Mouse (Mus musculus) kidney, postnatal 0 days (tissue): Measurements from ENCODE around the gene Wt1. TPM values are rescaled to one million over a fixed set of nuclear protein-coding genes. Genes with fewer than 3 reads are reported as not detected.
A peak's percentile ranks its signal among the peaks of the same experiment; 100 is the strongest.

Experiments used
- ATAC-seq: fragments of 200-750 bp; cut with Nextera tagmentation; replicated peaks from 2 replicates; pipeline ENCODE4 v1.8.0; 2017; ENCODE audit warnings: low read depth, moderate number of reproducible peaks, moderate TSS enrichment, moderate library complexity; ENCODE audit not compliant: low FRiP score
- DNase-seq: peaks from one replicate; pipeline ENCODE4 v3.0.0-alpha.2; 2016; ENCODE audit warnings: low spot score
- H3K27ac ChIP-seq: fragments of 300-500 bp; sonication (generic); 2 replicates; pipeline ENCODE4 v1.5.1; 2014; ENCODE audit warnings: mild to moderate bottlenecking
- H3K27me3 ChIP-seq: fragments of 300-500 bp; sonication (generic); 2 replicates; pipeline ENCODE4 v1.6.1; 2014; ENCODE audit warnings: low read length, mixed read lengths; ENCODE audit not compliant: insufficient read depth
- H3K36me3 ChIP-seq: fragments of 300-500 bp; sonication (generic); 2 replicates; pipeline ENCODE4 v1.6.1; 2014; ENCODE audit warnings: low read length, mixed read lengths; ENCODE audit not compliant: insufficient read depth
- H3K4me1 ChIP-seq: fragments of 300-500 bp; sonication (generic); replicated peaks from 2 replicates; pipeline ENCODE4 v1.6.1; 2014; ENCODE audit warnings: antibody characterized with exemption, low read length, mixed read lengths; ENCODE audit not compliant: insufficient read depth
- H3K4me2 ChIP-seq: fragments of 300-500 bp; sonication (generic); 2 replicates; pipeline ENCODE4 v1.6.1; 2014; ENCODE audit warnings: mild to moderate bottlenecking, low read length, moderate library complexity, mixed read lengths
- H3K4me3 ChIP-seq: fragments of 300-500 bp; sonication (generic); replicated peaks from 2 replicates; pipeline ENCODE4 v1.5.1; 2014; ENCODE audit warnings: low read depth, low read length
- H3K9ac ChIP-seq: fragments of 300-500 bp; sonication (generic); 2 replicates; pipeline ENCODE4 v1.6.1; 2014; ENCODE audit warnings: low read depth, low read length
- H3K9me3 ChIP-seq: fragments of 300-500 bp; sonication (generic); replicated peaks from 2 replicates; pipeline ENCODE4 v1.6.1; 2016; ENCODE audit warnings: low read length, inconsistent platforms, mixed read lengths
- CTCF ChIP-seq: IDR thresholded peaks from 2 replicates; pipeline ENCODE4 v1.5.1; 2016; ENCODE audit warnings: antibody characterized with exemption, low read depth, mild to moderate bottlenecking, moderate library complexity
- WGBS: fragments of 180-500 bp; shearing (Covaris S2); extraction: QIAGEN DNeasy Blood & Tissue Kit; methylation state at CpG from one replicate; pipeline ENCODE4 v1.1.7; 2014; 5-methylcytosine and 5-hydroxymethylcytosine counted together
- polyA plus RNA-seq: library from polyadenylated mRNA; unstranded; fragments of >200 nt; fragmentation: Nextera tagmentation; extraction: Ambion mirVana; gene quantifications from 2 replicates; pipeline ENCODE4 v1.2.1, GENCODE M21; 2015

The Wt1 gene
- polyA plus RNA-seq, 1 experiment from 2014 or later: 95.7 TPM

GRCm38 (mm10) chr2:105123881-105124280, 2.4 kb upstream of the Wt1 start:
- Histone ChIP-seq H3K36me3 (no peaks in the 10 kb centered on the region), H3K4me1 (0 out of 2 replicates have a peak, but pooled peaks cover 6% of the 10 kb centered on the region), H3K4me3 (peak overlapping the region; percentile 71; the same call in 1 of the 2 replicates), H3K27ac (peak overlapping the region; percentile 58), H3K9ac (0 out of 2 replicates have a peak overlapping the region, but pooled peaks have one; percentile 35), H3K9me3 (no peaks in the 10 kb centered on the region), H3K27me3 (peaks cover 28% of the 10 kb centered on the region; the same call in 1 of the 2 replicates), H3K4me2 (peak overlapping the region; percentile 68)
- WGBS: 22% methylated on average over 9 of the region's 9 CpGs
- no peak for DNase-seq
- ATAC-seq: no peak
- no peak for TF ChIP-seq CTCF

GRCm38 (mm10) chr2:105124391-105124790, 1.9 kb upstream of the Wt1 start:
- no peak for DNase-seq
- ATAC-seq: no peak
- Histone ChIP-seq H3K27ac (peak overlapping the region; percentile 58), H3K4me2 (peak overlapping the region; percentile 68), H3K27me3 (peaks cover 28% of the 10 kb centered on the region; the same call in 1 of the 2 replicates), H3K4me1 (0 out of 2 replicates have a peak, but pooled peaks cover 6% of the 10 kb centered on the region), H3K9me3 (no peaks in the 10 kb centered on the region), H3K4me3 (peak overlapping the region; percentile 71), H3K9ac (peak overlapping the region; percentile 61; the same call in 1 of the 2 replicates), H3K36me3 (no peaks in the 10 kb centered on the region)
- TF ChIP-seq CTCF: no peak
- WGBS: 8% methylated on average over 7 of the region's 7 CpGs

GRCm38 (mm10) chr2:105125205-105125604, 1.1 kb upstream of the Wt1 start:
- Histone ChIP-seq H3K9me3 (no peaks in the 10 kb centered on the region), H3K4me2 (peak overlapping the region; percentile 68), H3K27ac (peak overlapping the region; percentile 86), H3K9ac (peak overlapping the region; percentile 61), H3K4me1 (0 out of 2 replicates have a peak, but pooled peaks cover 6% of the 10 kb centered on the region), H3K4me3 (peak overlapping the region; percentile 71), H3K36me3 (no peaks in the 10 kb centered on the region), H3K27me3 (peaks cover 30% of the 10 kb centered on the region)
- TF ChIP-seq CTCF: no peak
- no peak for ATAC-seq
- no peak for DNase-seq
- WGBS: 4% methylated on average over 8 of the region's 8 CpGs

GRCm38 (mm10) chr2:105125641-105126040, 688 bp upstream of the Wt1 start:
- no peaks in the 10 kb centered on the region for H3K9me3 ChIP-seq
- H3K27me3 ChIP-seq: peaks cover 31% of the 10 kb centered on the region
- peak overlapping the region; percentile 86 for H3K27ac ChIP-seq
- no peak for TF ChIP-seq CTCF
- H3K4me2 ChIP-seq: peak overlapping the region; percentile 68
- 5% methylated on average over 15 of the region's 15 CpGs for WGBS
- H3K4me1 ChIP-seq: 0 out of 2 replicates have a peak, but pooled peaks cover 6% of the 10 kb centered on the region
- no peaks in the 10 kb centered on the region for H3K36me3 ChIP-seq
- peak overlapping the region; percentile 71 for H3K4me3 ChIP-seq
- ATAC-seq (no peak), DNase-seq (no peak)
- H3K9ac ChIP-seq: peak overlapping the region; percentile 61

- H3K27me3 ChIP-seq: peaks cover 24% of the 10 kb centered on the region
- peak overlapping the region; percentile 86 for H3K27ac ChIP-seq
- under 1% methylated on average over 72 of the region's 92 CpGs for WGBS
- no peaks in the 10 kb centered on the region for H3K9me3 ChIP-seq
- H3K4me3 ChIP-seq: peak overlapping the region; percentile 71
- ATAC-seq (0 out of 2 replicates have a peak, but pooled peaks have one; percentile 5), DNase-seq (no peak)
- no peaks in the 10 kb centered on the region for H3K36me3 ChIP-seq
- peak overlapping the region; percentile 61 for H3K9ac ChIP-seq
- H3K4me2 ChIP-seq: peak overlapping the region; percentile 68
- 0 out of 2 replicates have a peak, but pooled peaks cover 6% of the 10 kb centered on the region for H3K4me1 ChIP-seq
- no peak for TF ChIP-seq CTCF
These were observed 582 bp downstream of the Wt1 start for GRCm38 (mm10) chr2:105126691-105127530.

GRCm38 (mm10) chr2:105127531-105128480, 1.5 kb downstream of the Wt1 start:
- H3K4me3 ChIP-seq: peak overlapping the region; percentile 71
- no peak for DNase-seq
- peaks cover 21% of the 10 kb centered on the region for H3K27me3 ChIP-seq
- WGBS: 1% methylated on average over 52 of the region's 52 CpGs
- H3K9me3 ChIP-seq: no peaks in the 10 kb centered on the region
- peak overlapping the region; percentile 61 for H3K9ac ChIP-seq
- no peaks in the 10 kb centered on the region for H3K36me3 ChIP-seq
- peak overlapping the region; percentile 86 for H3K27ac ChIP-seq
- no peak for ATAC-seq
- no peak for TF ChIP-seq CTCF
- H3K4me2 ChIP-seq: peak overlapping the region; percentile 68
- H3K4me1 ChIP-seq: 0 out of 2 replicates have a peak, but pooled peaks cover 6% of the 10 kb centered on the region
